Mouse (Mus musculus) stomach, postnatal 0 days (tissue): ENCODE measurements around the gene Ap1g2.

ENCODE experiments used
- CTCF ChIP-seq: IDR thresholded peaks from 2 replicates; pipeline ENCODE4 v1.5.1; 2016; ENCODE audit warnings: antibody characterized with exemption, low read depth, mild to moderate bottlenecking, moderate library complexity
- EP300 ChIP-seq: optimal IDR thresholded peaks from 2 replicates; pipeline ENCODE3; 2016; ENCODE audit warnings: antibody characterized with exemption

- TF ChIP-seq CTCF (no peak), EP300 (no peak)
Observed at GRCm38 (mm10) chr14:55146324-55146723, 39.9 kb upstream of the Ap1g2 start.
